Mouse (Mus musculus) lung, adult 2 months (tissue): ENCODE measurements around the gene Gpx3. TPM values are rescaled to one million over a fixed set of nuclear protein-coding genes. Genes with fewer than 3 reads are reported as not detected.
A peak's percentile ranks its signal among the peaks of the same experiment; 100 is the strongest.
"Not testable (repeated sequence)": the region's sequence is repeated elsewhere in the genome, so short reads cannot be mapped to it uniquely, and the experiment has no call there.

Experiments used
- DNase-seq: peaks from one replicate; pipeline ENCODE4 v3.0.0; 2022
- H3K4me1 ChIP-seq: fragments of 200-500 bp; 2 replicates; pipeline ENCODE4 v1.6.1; 2011; ENCODE audit warnings: low read length; ENCODE audit not compliant: control insufficient read depth, insufficient read depth
- H3K4me3 ChIP-seq: fragments of 200-500 bp; replicated peaks from 2 replicates; pipeline ENCODE3; 2011; ENCODE audit warnings: low read depth, mild to moderate bottlenecking, control low read depth, low read length; ENCODE audit errors: extremely low read depth
- CTCF ChIP-seq: fragments of 200-500 bp; IDR thresholded peaks from 2 replicates; pipeline ENCODE4 v1.5.1; 2011; ENCODE audit warnings: mild to moderate bottlenecking, low read length, control low read depth; ENCODE audit not compliant: insufficient read depth
- POLR2A ChIP-seq: fragments of 200-500 bp; IDR thresholded peaks from 2 replicates; pipeline ENCODE4 v1.6.1; 2011; ENCODE audit warnings: low read depth, mild to moderate bottlenecking, control low read depth, low read length, borderline replicate concordance; ENCODE audit errors: extremely low read depth
- WGBS: fragments of 180-500 bp; shearing (Covaris S2); methylation state at CpG from one replicate; pipeline ENCODE4 v1.1.7; 2018; 5-methylcytosine and 5-hydroxymethylcytosine counted together
- polyA plus RNA-seq: library from polyadenylated mRNA; depleted of rRNA; stranded (reverse); fragments of >200 nt; gene quantifications from 2 replicates; pipeline ENCODE4 v1.2.3, GENCODE M21; 2012; rRNA removed

The Gpx3 gene
- polyA plus RNA-seq, 1 experiment = 693 TPM

- TF ChIP-seq POLR2A (no peak), CTCF (no peak)
- H3K4me1 ChIP-seq = no peaks in the 10 kb centered on the region; the same call in 1 of the 2 replicates
- H3K4me3 ChIP-seq = no peak overlapping the region
- WGBS = 75% methylated on average over 6 of the region's 6 CpGs
- DNase-seq = no peak
These were observed 48.4 kb downstream of the Gpx3 start for GRCm38 (mm10) chr11:54950684-54951083.

GRCm38 (mm10) chr11:54952651-54953050 is 50.4 kb downstream of the Gpx3 start:
- no peak for TF ChIP-seq POLR2A
- TF ChIP-seq CTCF = no peak
- H3K4me3 ChIP-seq = no peak overlapping the region
- DNase-seq = no peak
- H3K4me1 ChIP-seq = no peaks in the 10 kb centered on the region; the same call in 1 of the 2 replicates
- WGBS = 47% methylated on average over 6 of the region's 6 CpGs

DNA sequence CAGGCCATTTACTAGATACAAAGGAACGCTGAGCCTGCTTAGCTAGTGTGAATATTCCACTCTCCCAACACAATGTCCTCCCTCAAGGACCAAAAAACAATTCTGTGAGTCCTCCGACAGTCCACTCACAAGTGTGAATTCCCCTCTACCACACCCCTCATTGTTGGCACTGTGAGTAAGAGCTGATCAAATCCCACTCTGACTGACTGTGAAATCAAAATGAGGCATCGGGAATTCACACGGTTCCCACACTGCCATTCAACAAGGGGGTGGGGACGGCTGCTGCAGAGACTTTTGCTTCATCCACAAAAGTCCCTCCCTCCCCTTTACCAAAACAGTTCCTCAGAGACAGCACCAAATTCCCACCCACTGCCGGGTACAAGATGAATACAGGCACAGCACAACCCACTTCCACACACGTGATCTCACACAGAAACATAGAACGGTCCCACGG is 51.8 kb downstream of the Gpx3 start:
- no peak for TF ChIP-seq CTCF
- TF ChIP-seq POLR2A = no peak
- no peak for DNase-seq
- Histone ChIP-seq H3K4me3 (no peak overlapping the region), H3K4me1 (no peaks in the 10 kb centered on the region; the same call in 1 of the 2 replicates)
- WGBS = 30% methylated on average over 9 of the region's 9 CpGs

- no peak for DNase-seq
- Histone ChIP-seq H3K4me1 (no peaks in the 10 kb centered on the region; the same call in 1 of the 2 replicates), H3K4me3 (no peak overlapping the region)
- TF ChIP-seq POLR2A (no peak), CTCF (no peak)
- 81% methylated on average over 8 of the region's 8 CpGs for WGBS
These were observed 52.5 kb downstream of the Gpx3 start for GRCm38 (mm10) chr11:54954716-54955115.

DNA sequence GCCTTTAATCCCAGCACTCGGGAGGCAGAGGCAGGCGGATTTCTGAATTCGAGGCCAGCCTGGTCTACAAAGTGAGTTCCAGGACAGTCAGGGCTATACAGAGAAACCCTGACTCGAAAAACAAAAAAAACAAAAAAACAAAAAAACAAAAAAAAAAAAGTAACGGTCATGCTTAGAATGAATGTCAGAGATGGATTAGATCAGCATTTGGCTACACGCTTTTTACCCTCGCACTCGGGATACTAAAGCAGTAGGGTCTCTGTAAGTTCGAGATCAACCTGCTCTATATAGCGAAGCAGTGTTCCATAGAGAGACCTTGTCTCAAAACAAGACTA is 53.1 kb downstream of the Gpx3 start:
- 29% methylated on average over 10 of the region's 10 CpGs for WGBS
- peak overlapping the region; percentile 82 for H3K4me3 ChIP-seq
- not testable (repeated sequence) for H3K4me1 ChIP-seq, DNase-seq

DNA sequence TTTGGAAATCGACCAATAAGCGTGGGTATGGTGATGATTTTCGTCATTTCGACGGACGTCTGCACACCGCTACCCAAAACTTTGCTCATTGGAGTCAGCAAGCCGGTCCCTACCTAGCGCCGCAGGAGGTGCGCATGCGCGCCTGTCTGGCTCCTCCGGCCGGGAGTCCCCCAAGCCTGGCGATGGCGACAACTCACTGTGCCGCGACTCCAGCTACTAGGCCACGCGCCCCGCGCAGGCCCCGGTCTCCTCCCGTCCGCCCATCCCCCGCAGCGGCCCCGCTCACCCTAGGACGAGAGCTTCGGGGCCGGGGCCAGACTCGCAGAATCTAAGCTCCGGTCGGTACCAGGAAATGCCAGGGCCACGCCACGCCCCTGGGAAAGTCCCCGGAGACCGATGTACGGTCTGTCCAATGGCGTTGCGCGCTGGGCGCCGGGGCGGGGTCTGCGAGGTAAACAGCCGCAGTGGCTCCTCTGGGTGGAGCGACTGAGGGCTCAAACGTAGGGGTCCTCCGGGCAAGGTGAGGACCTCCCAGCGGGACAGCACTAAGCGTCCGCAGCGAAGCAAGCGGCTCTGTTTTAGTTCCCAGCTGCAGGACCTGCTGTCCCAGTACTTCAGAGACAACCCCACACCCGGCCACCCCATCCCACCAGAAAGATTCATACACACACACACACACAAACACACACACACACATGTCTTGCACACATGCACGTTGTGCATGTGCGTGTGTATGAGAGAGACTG is 53.7 kb downstream of the Gpx3 start:
- TF ChIP-seq POLR2A (peak; percentile 94; the same call in 1 of the 2 replicates), CTCF (no peak)
- H3K4me3 ChIP-seq = peak overlapping the region; percentile 82
- H3K4me1 ChIP-seq = no peaks in the 10 kb centered on the region; the same call in 1 of the 2 replicates
- peak; percentile 99 for DNase-seq
- under 1% methylated on average over 59 of the region's 59 CpGs for WGBS

DNA sequence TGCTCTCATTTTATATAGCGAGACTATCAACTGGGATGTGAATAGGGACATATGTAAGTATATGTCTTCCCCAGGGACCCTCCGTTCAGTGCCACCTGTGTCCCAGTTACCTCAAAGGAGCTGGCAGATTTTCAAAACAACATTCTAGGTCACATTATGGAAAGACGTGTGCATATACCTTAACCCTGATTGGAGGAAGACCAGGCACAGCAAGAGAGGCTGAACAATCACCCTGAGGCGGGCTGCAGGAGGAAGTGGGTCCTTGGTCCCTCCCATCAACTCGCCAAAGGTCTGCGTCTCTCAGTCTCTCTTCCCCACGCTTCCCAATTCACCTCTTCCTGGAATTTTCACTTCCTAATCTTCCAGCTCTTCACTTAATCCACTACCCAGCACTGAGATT is 54.7 kb downstream of the Gpx3 start:
- 58% methylated on average over 7 of the region's 7 CpGs for WGBS

GRCm38 (mm10) chr11:54957708-54958107 is 55.5 kb downstream of the Gpx3 start:
- 88% methylated on average over 3 of the region's 3 CpGs for WGBS
- DNase-seq, H3K4me3 ChIP-seq, H3K4me1 ChIP-seq: not testable (repeated sequence)

More for the DNA sequence above, 54.7 kb downstream of the Gpx3 start:
- no peak for TF ChIP-seq POLR2A
- no peak for TF ChIP-seq CTCF
- H3K4me1 ChIP-seq = peaks cover 4% of the 10 kb centered on the region
- H3K4me3 ChIP-seq = no peak overlapping the region
- no peak for DNase-seq

GRCm38 (mm10) chr11:54958571-54959073 is 56.4 kb downstream of the Gpx3 start:
- Histone ChIP-seq H3K4me1 (peaks cover 7% of the 10 kb centered on the region), H3K4me3 (no peak overlapping the region)
- peak; percentile 46 for DNase-seq
- WGBS = 26% methylated on average over 3 of the region's 3 CpGs
- TF ChIP-seq POLR2A (no peak), CTCF (no peak)

Other genes starting within 250 kb of the Gpx3 start
- 45.2 and 67.7 TPM in 2 replicates for gene Cdc42se2, start 114.8 kb upstream of the Gpx3 start, polyA plus RNA-seq
- 0.38 and 0.40 TPM in 2 replicates for gene Lyrm7, start 41.5 kb upstream of the Gpx3 start, polyA plus RNA-seq
- gene Hint1, start 36.1 kb upstream of the Gpx3 start, polyA plus RNA-seq = 251 and 265 TPM in 2 replicates
- gene Tnip1, start 60.5 kb downstream of the Gpx3 start, polyA plus RNA-seq = 43.9 and 47.2 TPM in 2 replicates
- 151 and 170 TPM in 2 replicates for gene Anxa6, start 131.0 kb downstream of the Gpx3 start, polyA plus RNA-seq
- gene Ccdc69, start 175.7 kb downstream of the Gpx3 start, polyA plus RNA-seq = 2.2 and 4.1 TPM in 2 replicates
- gene Gm2a, start 195.7 kb downstream of the Gpx3 start, polyA plus RNA-seq = 50.9 and 70.4 TPM in 2 replicates
- 0.18 and 0.22 TPM in 2 replicates for gene Slc36a3, start 249.3 kb downstream of the Gpx3 start, polyA plus RNA-seq